Mouse (Mus musculus) G1E (cell line): ENCODE measurements around the gene Gm11361.

Experiments
- CTCF ChIP-seq: IDR thresholded peaks from 2 replicates; pipeline ENCODE4 v1.5.1; 2012; ENCODE audit warnings: low read depth, low read length, inconsistent platforms, mixed read lengths
- GATA2 ChIP-seq: IDR thresholded peaks from 2 replicates; pipeline ENCODE4 v1.6.1; 2012; ENCODE audit warnings: low read depth, low read length, inconsistent platforms, borderline replicate concordance
- POLR2AphosphoS5 ChIP-seq: IDR thresholded peaks from 2 replicates; pipeline ENCODE4 v1.6.1; 2012; ENCODE audit warnings: low read depth, low read length, inconsistent platforms; ENCODE audit not compliant: insufficient replicate concordance
- TAL1 ChIP-seq: conservative IDR thresholded peaks from 2 replicates; pipeline ENCODE4 v1.6.1; 2012; ENCODE audit warnings: low read depth, low read length, inconsistent platforms, mixed read lengths

- TF ChIP-seq CTCF (no peak), POLR2AphosphoS5 (no peak), GATA2 (no peak), TAL1 (no peak)
Measured at GRCm38 (mm10) chr13:28295492-28295891, 38.2 kb downstream of the Gm11361 start.
